Mouse (Mus musculus): Measurements from ENCODE around the gene Agbl1. TPM values are rescaled to one million over a fixed set of nuclear protein-coding genes. Genes with fewer than 3 reads are reported as not detected.
"Not testable (repeated sequence)": the region's sequence is repeated elsewhere in the genome, so short reads cannot be mapped to it uniquely, and the experiment has no call there.

The Agbl1 gene
- total RNA-seq, 1 experiment from 2014 or later: 0.70 TPM

GRCm38 (mm10) chr7:76546456-76546855 lies 316.8 kb downstream of the Agbl1 start:
- no peak for ATAC-seq (ENCODE audit: extremely low read depth, insufficient number of reproducible peaks, low FRiP score, poor library complexity, severe bottlenecking)

GRCm38 (mm10) chr7:76547313-76547712 lies 317.6 kb downstream of the Agbl1 start:
- no peak for ATAC-seq (ENCODE audit: extremely low read depth, insufficient number of reproducible peaks, low FRiP score, poor library complexity, severe bottlenecking)

GRCm38 (mm10) chr7:76551860-76552259 lies 322.2 kb downstream of the Agbl1 start:
- ATAC-seq (ENCODE audit: extremely low read depth, insufficient number of reproducible peaks, low FRiP score, poor library complexity, severe bottlenecking): no peak

GRCm38 (mm10) chr7:76560564-76561258 lies 331.0 kb downstream of the Agbl1 start:
- ATAC-seq (ENCODE audit: extremely low read depth, insufficient number of reproducible peaks, low FRiP score, poor library complexity, severe bottlenecking): no peak

- no peak for ATAC-seq (ENCODE audit: extremely low read depth, insufficient number of reproducible peaks, low FRiP score, poor library complexity, severe bottlenecking)
Measured at GRCm38 (mm10) chr7:76562506-76562905, 332.8 kb downstream of the Agbl1 start.

GRCm38 (mm10) chr7:76594566-76595079 lies 364.9 kb downstream of the Agbl1 start:
- no peak for ATAC-seq (ENCODE audit: extremely low read depth, insufficient number of reproducible peaks, low FRiP score, poor library complexity, severe bottlenecking)

- ATAC-seq (ENCODE audit: extremely low read depth, insufficient number of reproducible peaks, low FRiP score, poor library complexity, severe bottlenecking): no peak
Measured at GRCm38 (mm10) chr7:76597812-76598211, 368.1 kb downstream of the Agbl1 start.

- no peak for ATAC-seq (ENCODE audit: extremely low read depth, insufficient number of reproducible peaks, low FRiP score, poor library complexity, severe bottlenecking)
Measured at GRCm38 (mm10) chr7:76600050-76600690, 370.5 kb downstream of the Agbl1 start.

GRCm38 (mm10) chr7:76629528-76629927 lies 399.8 kb downstream of the Agbl1 start:
- ATAC-seq (ENCODE audit: extremely low read depth, insufficient number of reproducible peaks, low FRiP score, poor library complexity, severe bottlenecking): no peak

- no peak for ATAC-seq (ENCODE audit: extremely low read depth, insufficient number of reproducible peaks, low FRiP score, poor library complexity, severe bottlenecking)
Measured at GRCm38 (mm10) chr7:76650984-76651383, 421.3 kb downstream of the Agbl1 start.

- no peak for ATAC-seq (ENCODE audit: extremely low read depth, insufficient number of reproducible peaks, low FRiP score, poor library complexity, severe bottlenecking)
Measured at GRCm38 (mm10) chr7:76661072-76661471, 431.4 kb downstream of the Agbl1 start.

- no peak for ATAC-seq (ENCODE audit: extremely low read depth, insufficient number of reproducible peaks, low FRiP score, poor library complexity, severe bottlenecking)
Measured at GRCm38 (mm10) chr7:76674856-76675255, 445.2 kb downstream of the Agbl1 start.

- ATAC-seq (ENCODE audit: extremely low read depth, insufficient number of reproducible peaks, low FRiP score, poor library complexity, severe bottlenecking): no peak
Measured at GRCm38 (mm10) chr7:76701224-76701623, 471.5 kb downstream of the Agbl1 start.

- ATAC-seq (ENCODE audit: extremely low read depth, insufficient number of reproducible peaks, low FRiP score, poor library complexity, severe bottlenecking): not testable (repeated sequence)
Measured at GRCm38 (mm10) chr7:76732220-76732619, 502.5 kb downstream of the Agbl1 start.

GRCm38 (mm10) chr7:76777237-76777855 lies 547.7 kb downstream of the Agbl1 start:
- ATAC-seq (ENCODE audit: extremely low read depth, insufficient number of reproducible peaks, low FRiP score, poor library complexity, severe bottlenecking): no peak

- ATAC-seq (ENCODE audit: extremely low read depth, insufficient number of reproducible peaks, low FRiP score, poor library complexity, severe bottlenecking): no peak
Measured at GRCm38 (mm10) chr7:76780446-76780845, 550.8 kb downstream of the Agbl1 start.

- no peak for ATAC-seq (ENCODE audit: extremely low read depth, insufficient number of reproducible peaks, low FRiP score, poor library complexity, severe bottlenecking)
Measured at GRCm38 (mm10) chr7:76788561-76789306, 559.0 kb downstream of the Agbl1 start.

GRCm38 (mm10) chr7:76790041-76790440 lies 560.4 kb downstream of the Agbl1 start:
- ATAC-seq (ENCODE audit: extremely low read depth, insufficient number of reproducible peaks, low FRiP score, poor library complexity, severe bottlenecking): no peak

- no peak for ATAC-seq (ENCODE audit: extremely low read depth, insufficient number of reproducible peaks, low FRiP score, poor library complexity, severe bottlenecking)
Measured at GRCm38 (mm10) chr7:76791247-76791646, 561.6 kb downstream of the Agbl1 start.

Measured in neutrophil, adult 5-6 weeks (primary cell).